Mouse (Mus musculus) megakaryocyte progenitor cell, adult 5-6 weeks (primary cell): ENCODE measurements around the gene Lmcd1. TPM values are rescaled to one million over a fixed set of nuclear protein-coding genes. Genes with fewer than 3 reads are reported as not detected.
A peak's percentile ranks its signal among the peaks of the same experiment; 100 is the strongest.
"Not testable (repeated sequence)": the region's sequence is repeated elsewhere in the genome, so short reads cannot be mapped to it uniquely, and the experiment has no call there.

ENCODE experiments used
- ATAC-seq: replicated peaks from 2 replicates; pipeline ENCODE4 v1.8.0; 2016; ENCODE audit warnings: mild to moderate bottlenecking, moderate TSS enrichment, inconsistent platforms; ENCODE audit not compliant: poor library complexity
- total RNA-seq, 2 experiments: library from RNA; stranded (forward) in 1 of 2; stranded (reverse) in 1 of 2; fragments of 157-497, 149-512 nt in 1 of 2; fragments of 200-1000 nt in 1 of 2; gene quantifications; 2 replicates each; pipeline versions ENCODE4 v1.2.3 to v1.2.4; 2015 to 2017

The Lmcd1 gene
- total RNA-seq (2015) = 0.35 and 0.44 TPM in 2 replicates
- total RNA-seq (2017) = 0.17 and 2.3 TPM in 2 replicates

DNA sequence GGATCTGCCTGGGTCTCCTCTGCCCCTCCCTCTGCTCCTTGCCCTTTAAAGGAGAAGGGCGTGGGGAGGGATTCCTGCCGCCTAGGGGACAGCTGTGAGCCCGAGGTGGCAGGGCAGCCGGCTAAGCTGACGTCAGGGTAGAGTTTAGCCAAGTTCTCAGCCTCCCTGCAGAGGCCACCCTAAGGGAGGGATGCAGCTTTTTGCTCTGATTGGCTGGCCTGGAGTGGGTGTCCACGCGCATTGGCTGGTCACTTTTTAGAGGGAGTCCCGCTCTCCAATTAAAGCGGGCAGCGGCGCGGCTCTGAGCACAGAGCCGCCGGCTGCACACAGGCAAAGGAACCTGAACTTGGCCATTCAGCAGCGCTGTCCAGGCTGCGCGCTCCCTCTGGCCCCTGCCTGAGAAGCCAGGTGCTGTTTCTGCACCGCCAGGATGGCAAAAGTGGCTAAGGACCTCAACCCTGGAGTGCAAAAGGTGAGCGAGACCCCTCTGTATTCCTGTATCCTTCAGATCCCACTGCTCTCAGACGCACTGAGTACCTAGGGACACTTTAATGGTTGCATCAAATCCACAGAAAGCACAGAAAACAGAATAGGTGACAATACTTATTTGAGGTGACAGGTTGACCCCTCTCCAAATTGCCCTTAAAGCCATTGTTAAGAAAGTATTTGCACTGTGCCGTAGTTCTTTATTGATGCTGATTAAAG lies at the start of gene Lmcd1:
Gene Lmcd1 (plus strand): TSS at position 258 of the 705 bp plus-strand sequence.
- ATAC-seq = peak; percentile 85

DNA sequence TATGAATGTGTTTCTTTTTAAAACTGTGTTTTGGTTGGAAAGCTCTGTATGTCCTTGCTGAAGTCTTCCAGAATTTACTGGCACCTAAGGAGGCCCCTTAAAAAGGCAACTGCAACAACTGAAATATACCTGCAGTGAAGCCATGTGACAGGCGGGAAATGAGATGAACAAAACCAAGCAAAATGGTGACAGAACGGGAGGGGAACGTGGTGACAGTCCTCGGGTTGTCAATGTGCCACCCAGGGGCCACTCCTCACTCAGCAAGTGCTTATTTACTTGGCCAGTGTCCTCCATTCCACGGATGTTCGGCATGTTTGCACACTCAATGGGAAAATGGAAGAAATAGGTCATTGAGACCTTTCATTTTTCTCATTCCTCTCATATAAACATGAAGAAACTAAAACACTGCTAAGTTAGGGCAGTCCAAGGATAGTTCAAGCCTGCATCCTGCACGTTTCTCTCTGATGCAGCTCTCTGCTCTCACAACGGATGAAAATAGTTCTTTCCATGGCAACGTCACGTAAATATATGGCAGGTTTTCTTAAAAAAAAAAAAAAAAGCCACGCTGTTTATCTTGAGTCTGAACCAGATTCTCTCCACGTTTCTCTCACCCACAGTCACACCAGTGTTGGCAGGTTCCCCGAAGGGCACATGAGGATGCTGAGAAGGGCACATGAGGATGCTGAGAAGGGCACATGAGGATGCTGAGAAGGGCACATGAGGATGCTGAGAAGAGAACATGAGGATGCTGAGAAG lies 49.5 kb upstream of the Lmcd1 start:
- no peak for ATAC-seq

DNA sequence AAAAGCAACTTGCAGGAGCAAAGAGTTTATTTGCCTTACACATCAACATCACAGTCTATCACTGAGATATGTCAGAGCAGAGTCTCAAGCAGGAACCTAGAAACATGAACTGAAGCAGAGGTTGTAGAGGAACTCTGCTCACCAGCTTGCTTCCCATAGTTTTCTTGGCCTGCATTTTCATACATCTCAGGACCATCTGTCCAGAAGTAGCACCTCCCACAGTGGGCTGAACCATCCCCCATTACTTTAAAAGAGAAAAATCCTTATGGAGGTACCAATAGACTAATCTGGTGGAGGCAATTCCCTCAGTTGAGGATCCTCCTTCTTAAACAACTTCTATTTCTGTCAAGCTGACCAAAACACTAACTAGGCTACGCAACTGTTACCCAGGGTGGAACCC lies 36.8 kb upstream of the Lmcd1 start:
- ATAC-seq = no peak

DNA sequence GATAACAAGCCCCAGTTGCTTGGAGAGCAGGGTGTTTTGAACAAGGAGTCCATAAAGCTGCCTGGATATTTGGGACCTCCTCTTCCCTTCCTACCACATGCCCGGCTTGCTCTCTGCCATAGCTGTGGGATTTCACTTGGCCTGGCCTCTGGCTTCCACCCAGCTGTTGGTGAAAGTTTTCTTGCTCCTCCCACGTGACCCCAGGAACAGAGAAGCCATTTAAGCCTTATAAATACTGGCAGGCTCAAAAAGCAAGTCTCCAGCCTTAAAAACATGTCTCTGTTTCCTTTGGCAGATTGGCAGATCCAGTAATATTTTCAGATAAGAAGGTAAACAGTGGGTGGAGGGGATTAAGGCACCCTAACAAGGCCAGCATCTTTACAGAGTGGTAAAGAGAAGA lies 31.3 kb upstream of the Lmcd1 start:
- ATAC-seq = no peak

DNA sequence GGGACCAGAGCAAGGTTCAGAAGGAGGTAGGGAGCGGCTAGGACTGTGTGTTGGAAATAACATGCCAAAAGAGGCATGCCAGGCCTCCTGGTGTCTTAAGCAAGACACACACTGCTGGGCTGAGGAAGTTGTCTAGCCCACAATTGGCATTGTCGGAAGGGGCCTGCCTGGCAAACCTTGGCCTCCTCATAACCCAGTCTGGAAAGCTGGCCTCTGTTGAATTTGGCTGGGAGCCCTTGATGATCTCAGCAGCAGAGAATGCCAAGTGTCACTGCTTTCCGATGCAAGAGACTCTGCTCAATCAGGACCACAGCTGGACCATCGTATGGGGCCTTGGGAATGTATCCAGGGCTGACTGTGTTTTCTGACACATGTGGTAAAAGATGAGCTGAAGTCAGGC lies 27.9 kb upstream of the Lmcd1 start:
- no peak for ATAC-seq

DNA sequence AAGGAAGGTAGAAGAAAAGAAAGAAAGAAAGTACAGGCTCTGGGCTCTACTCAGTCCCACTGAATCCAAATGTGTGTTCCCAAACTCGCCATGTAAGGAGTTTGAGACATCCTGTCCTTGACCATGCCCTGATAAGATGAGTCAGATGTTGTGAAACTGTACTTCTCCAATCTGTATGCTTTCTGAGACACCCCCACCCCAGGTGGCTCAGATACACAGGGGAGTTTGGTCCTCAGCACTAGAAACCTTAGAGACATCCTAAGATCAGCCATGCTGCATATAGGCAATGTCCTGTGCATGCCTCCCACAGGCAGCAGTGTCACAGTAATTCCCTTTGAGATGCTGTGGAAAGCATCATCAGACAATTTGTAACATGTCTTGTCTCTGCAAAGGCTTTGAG lies 26.9 kb upstream of the Lmcd1 start:
- no peak for ATAC-seq

DNA sequence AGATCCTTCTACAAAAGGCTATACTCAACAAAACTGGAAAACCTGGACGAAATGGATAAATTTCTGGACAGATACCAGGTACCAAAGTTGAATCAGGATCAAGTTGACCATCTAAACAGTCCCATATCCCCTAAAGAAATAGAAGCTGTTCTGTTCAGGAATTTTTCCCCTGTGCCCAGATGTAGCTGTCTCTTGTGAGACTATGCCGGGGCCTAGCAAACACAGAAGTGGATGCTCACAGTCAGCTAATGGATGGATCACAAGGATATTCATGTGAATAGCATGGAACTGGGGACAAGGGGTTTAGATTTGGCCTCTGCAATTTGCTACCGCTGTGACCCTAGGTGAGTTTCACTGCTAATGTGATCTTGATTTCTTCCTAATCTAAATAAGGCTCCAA lies 19.6 kb upstream of the Lmcd1 start:
- not testable (repeated sequence) for ATAC-seq

DNA sequence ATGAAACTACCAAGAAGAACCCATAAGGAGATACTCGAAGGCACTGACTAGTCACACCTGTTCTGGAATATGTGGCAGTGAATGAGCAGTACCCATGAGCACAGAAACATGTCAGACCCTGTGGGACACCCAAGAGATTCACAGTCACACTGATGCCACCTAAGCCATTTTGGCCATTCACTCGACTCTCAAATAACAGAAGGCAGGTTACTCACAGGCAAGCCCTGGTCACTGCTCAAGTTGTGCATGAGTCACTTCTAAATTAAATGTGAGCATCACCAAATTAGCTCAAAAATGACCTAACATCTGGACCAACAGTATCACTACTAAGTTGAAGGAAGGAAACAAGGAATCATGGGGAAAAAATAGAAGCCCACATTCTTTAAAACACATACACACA lies 18.6 kb upstream of the Lmcd1 start:
- ATAC-seq = no peak

DNA sequence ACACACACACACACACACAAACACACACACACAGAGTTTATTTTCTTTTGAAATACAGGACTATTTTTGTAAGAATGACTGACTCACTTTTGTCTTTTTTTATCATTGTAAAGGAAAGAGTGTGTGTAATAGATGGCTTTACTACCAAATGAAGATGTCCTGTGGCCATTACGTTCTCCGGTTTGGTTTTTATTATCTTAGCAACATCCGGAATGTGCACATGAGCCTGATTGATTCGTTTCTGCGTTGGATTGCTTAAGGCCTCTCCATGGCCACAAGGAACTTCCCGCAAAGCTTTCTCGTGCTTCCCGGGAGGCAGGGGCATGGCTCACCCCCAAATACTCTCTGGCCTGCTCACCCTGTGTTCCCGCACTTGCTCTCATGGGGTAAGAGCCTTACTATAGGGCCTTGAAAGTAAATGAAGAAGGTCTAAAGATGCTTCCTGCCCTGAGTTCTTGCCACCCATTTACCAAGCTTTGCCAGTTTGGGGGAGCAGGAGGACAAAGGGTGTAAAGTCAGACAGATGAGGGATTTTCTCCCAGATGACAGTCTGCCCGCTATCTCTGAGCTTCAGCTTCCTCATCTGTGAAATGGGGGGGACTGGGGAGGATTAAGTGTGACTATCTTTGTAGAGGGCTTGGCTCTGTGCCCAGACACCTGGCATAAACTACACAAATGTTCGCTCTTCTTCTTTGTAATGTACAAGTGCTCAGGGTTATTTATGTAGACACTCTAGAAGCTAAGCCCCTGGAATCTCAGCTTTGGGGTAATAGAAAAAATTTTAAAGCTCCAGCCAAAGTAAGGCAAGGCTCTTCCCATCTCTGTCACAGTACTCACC lies 18.0 kb upstream of the Lmcd1 start:
- ATAC-seq = peak; percentile 17; the same call in 1 of the 2 replicates

DNA sequence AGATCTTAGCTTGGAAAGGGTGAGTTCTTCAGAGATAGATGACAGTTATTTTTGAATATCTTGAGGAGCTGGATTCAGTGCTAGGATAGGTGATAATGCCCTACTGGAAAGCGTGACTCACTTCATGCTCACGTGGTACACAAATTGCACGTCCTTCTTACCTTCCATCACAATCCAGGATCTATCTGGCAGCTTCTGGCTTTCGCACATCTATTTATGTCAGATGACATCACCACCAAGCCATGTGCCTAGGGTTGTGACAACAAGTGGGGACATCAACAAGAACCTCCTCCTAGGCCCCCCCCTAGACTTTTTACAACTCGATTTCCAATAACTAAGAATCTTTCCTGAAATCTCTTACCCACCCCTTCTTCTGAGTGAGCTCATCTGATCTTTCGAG lies 17.0 kb upstream of the Lmcd1 start:
- no peak for ATAC-seq

DNA sequence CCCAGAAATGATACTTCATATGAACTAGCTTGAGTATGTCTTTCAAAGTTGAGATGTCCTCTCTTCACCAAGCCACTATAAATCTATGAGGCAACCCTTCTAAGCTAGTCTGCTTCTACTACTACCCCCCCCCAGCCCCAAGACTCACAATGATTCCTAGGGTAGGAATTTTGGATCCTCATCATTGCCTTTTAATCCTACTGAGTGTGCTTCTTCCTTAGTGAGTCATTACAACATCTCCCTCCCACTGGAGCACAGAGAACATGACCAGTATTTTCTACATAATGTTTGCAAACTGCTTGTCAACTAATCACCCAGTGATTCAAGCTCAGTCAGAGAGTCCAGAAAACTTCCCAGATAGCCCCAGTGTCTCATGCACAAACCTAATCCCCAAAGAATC lies 12.5 kb upstream of the Lmcd1 start:
- no peak for ATAC-seq

DNA sequence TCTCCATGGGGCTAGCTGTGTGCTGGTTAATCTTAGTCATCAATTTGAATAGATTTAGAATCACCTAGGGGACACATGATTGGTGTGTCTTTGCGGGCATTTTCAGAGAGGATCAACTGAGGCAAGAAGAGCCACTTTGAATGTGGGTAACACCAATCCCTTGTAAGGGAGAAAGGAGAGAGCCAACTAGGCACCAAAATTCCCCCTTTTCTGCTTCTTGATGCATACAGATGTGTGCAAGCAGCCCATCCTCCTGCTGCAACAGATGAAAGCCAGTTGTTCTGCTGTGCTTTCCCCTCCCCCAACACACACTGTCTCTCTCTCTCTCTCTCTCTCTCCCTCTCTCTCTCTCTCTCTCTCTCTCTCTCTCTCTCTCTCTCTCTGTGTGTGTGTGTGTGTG lies 9.2 kb upstream of the Lmcd1 start:
- ATAC-seq = no peak

DNA sequence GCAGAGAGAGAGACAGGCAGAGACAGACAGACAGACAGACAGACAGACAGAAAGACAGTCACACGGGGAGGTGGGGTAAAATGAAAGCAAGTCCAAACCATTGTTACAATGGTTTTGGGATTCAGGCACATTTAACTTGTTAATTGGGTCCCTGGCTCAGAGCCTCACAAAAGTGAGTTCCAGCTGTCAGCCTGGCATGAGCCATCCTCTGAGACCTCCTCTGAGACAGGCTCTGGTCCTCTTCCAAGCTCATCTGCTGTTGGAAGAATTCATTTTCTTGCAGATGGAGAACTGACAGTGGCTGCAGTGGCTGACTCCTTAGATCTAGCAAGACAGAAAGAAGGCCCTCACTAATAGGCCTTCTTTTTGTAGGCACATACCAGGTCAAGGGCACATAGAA lies 6.9 kb upstream of the Lmcd1 start:
- ATAC-seq = no peak

DNA sequence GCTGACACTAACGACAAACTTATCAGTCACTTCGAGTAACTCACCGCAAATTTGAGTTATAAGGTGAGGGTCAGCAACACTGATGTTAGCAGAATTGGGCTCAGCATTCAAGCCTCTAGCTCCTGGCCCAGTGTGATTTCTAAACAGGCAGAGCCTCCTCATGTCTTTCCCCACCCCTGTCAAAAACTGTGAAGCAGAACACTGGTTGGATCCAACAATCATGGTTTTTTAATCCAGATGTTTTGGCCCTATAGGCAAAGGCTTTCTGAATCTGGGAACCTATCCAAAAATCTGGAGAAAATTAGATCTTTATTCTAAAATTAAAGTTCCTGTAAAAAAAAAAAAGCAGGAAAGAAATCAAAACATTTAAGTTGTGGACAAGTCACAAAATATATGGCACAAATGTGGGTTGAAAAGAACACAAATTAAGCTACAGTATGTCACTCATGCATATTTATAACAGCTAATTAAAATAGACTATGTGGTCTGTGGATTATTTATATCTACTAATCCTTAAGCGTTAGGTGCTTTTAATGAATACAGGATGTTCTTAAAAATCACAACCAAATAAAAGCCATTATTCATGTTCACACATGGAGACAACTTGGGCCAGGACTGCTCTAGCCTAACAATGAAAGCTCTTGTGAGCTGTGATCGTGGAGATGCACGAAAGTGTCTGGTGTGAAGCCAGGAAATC lies 5.7 kb upstream of the Lmcd1 start:
- no peak for ATAC-seq

DNA sequence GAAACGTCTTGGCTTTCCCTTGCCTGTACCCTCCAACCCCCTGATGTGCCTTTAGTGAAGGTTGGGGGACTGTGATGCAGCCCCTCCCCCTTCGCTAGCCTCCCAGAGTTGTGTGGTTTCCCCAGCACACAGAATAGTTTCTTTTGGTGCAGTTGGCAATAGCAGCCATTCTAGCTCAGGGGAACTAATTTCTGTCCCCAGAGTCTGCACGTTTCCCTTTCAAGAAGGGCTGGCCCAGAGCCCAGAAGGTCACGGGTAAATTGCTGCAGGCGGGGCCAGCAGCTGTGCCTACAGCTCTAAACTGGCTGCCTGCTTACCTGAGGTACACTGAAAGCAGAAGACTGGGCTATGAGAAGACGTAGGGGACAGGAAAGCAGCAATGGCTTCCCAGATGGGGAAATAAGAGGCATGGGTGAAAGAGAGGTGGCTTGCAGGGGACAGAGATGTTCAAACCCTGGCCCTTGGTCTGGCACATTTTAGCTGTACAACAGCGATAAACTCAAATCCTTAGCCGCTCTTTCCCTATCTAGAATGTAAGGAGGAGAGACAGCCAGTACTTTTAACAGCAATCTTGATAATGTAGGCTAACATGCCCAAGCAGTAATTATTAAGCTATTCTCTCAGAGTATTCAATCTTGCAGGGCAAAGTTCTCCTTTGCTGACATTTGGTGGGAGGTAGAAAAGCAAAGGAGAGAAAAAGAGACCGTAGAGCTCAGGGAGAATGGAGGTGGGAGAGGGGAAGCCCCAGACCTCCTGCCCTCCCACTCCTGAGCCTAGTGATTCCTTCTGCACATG lies 900 bp downstream of the Lmcd1 start:
- ATAC-seq = peak; percentile 75

DNA sequence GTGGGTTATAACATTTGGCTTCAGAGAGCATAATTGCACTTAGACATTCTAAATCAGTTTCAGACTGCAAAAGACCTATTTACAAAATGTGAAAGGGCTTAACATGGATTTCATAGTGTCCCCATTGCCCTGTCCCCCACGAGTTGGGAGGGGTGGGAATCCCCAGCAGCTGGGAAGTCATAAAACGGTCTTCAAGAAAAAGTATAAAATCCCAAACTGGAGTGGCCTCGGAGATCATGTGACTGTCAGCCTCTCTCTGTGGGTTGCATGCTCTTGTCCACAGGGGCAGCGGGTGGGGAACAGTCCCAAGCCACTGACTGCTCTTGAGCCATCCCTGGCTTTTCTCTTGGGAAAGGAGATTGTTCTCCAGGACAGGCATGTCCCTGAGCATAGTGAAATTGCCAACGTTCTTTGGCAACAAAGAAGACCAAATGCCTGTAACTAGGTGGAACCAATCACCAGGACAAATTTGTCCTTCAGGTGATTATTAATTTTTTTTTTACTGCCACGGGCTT lies 2.2 kb downstream of the Lmcd1 start:
- ATAC-seq = no peak

DNA sequence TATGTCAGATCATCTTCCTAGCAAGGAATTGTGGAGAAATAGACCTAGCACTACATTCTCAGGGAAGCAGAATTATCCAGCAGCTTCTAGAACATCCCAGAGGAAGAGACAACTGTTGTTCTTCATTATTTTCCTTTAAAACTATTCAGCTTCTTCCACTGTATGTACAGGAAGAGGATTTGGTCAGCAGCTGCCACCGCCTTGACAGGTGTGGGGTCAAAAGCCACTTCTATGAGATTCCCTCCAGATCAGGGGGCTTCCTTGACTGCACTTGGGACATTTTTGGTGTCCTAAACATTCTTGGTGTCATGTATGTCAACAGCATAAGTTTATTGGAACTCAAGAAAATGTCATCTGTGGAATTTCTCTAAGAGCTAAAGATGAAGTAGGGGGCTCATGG lies 5.2 kb downstream of the Lmcd1 start:
- ATAC-seq = no peak

DNA sequence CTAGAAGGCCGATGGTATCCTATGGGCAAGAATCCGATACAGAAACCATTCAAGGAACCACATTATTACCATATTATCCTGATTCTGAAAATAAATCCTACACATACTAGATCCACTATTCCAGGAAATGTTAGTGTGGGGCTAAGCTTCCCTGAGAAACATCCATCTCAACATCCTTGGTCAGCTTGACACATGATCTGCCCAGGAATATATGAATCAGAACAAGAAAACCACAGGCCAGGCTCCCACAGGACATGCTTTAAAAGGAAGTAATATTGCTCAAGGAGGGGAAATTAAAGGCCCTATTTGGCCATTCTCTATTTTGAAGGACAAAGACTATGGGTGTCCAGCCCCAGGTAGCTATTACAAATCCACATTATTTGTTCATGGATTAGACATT lies 6.6 kb downstream of the Lmcd1 start:
- ATAC-seq = no peak

DNA sequence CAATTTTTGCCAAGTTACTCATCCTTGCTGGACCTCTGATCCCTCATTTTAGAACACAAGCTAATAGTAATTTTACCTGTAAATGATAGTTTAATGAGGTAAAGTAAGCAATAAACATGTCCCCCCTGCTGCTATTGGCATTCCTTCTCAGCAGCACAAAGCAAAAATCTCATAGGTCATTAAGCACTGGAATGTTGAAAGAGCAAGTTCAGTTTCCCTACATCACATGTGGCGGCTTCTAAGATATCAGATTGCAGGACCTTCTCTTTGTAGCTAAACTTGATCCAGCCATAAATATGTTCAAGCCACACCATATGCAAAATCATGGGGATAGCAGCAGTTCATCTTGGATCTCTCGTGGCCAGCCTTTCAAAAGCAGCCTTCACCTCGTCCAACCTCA lies 7.4 kb downstream of the Lmcd1 start:
- no peak for ATAC-seq

DNA sequence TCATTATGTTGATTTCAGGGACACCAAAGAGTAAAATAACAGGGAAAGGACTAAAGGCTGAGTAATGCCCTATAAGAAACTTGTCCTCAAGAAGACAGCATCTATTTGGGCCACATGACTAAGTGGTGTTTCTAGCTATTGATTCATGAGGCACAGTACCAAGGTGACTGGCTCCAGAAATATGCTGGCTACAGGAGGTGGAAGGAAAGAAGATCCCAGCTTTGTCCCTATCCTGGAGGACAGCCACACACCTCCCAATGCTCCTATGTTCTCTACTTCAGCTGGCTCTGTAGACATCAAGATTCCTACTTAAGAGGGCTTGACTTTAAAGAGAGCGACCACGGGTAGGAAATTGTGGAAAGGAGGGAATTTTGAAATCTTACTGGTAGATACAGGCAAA lies 8.4 kb downstream of the Lmcd1 start:
- ATAC-seq = no peak
